ENCODE assay signal across 25 mouse cellular contexts in genomic region chr1:18131691-18132090, GRCm38 (mm10). TPM values are rescaled to one million over a fixed set of nuclear protein-coding genes. Genes with fewer than 3 reads are reported as not detected.
DNase-seq lines count a peak whose midpoint lies in the region; ATAC-seq and TF ChIP-seq lines count a peak whose summit lies in the region.
"Had no signal": no experiment of that assay in that cellular context is flagged by ENCODE, and none has a peak within 500 bp of the region (broad histone marks: within the 10 kb centered on the region; RNA-seq: fewer than 3 reads in every experiment).

No protein-coding gene starts in this region.

- ATAC-seq in frontal cortex, adult (ENCODE audit: low TSS enrichment): peak; percentile 62; the same call in 1 of the 2 replicates
- ATAC-seq in liver, embryonic 12.5 days: no peak
- ATAC-seq: forebrain, embryonic 15.5 days; inflammation-experienced regulatory T-cells, adult 6 months; midbrain, embryonic 15.5 days had no signal

- H3K9me3 ChIP-seq in liver, embryonic 12.5 days (replicated peaks): no peaks in the 10 kb centered on the region
- H3K9me3 ChIP-seq: forebrain, embryonic 15.5 days; midbrain, embryonic 15.5 days had no signal

- no peaks in the 10 kb centered on the region for H3K4me1 ChIP-seq in liver, adult 2 months (ENCODE audit: control insufficient read depth, insufficient read depth, low read length)
- no peaks in the 10 kb centered on the region for H3K4me1 ChIP-seq in liver, embryonic 12.5 days
- H3K4me1 ChIP-seq: forebrain, embryonic 15.5 days; midbrain, embryonic 15.5 days had no signal

- no peak overlapping the region for H3K4me2 ChIP-seq in liver, embryonic 12.5 days
- H3K4me2 ChIP-seq: forebrain, embryonic 15.5 days; heart, embryonic 11.5 days; midbrain, embryonic 15.5 days had no signal

- DNase-seq in frontal cortex, postnatal 36 days (ENCODE audit: low spot score in 2 of 2): no peak
- DNase-seq in liver, adult 2 months (ENCODE audit: extremely low read depth, low read depth, low spot score): peak; percentile 4
- DNase-seq in A20 (ENCODE audit: low read depth, low spot score): peak; percentile 3
- DNase-seq in brain, embryonic 14.5 days (ENCODE audit: low read depth): peak; percentile 15
- no peak for DNase-seq in right cerebral cortex, postnatal 36 days (ENCODE audit: low spot score in 2 of 2)
- DNase-seq in cerebellum, adult 8-10 months: no peak
- DNase-seq: cerebellum, adult 11 months; cerebellum, postnatal 36 days; gastrocnemius, postnatal 14 days; heart, postnatal 4 days; kidney, postnatal 10 days; left cerebral cortex, postnatal 4 days; lung, postnatal 4 days; right cerebral cortex, postnatal 14 days; thymus, postnatal 36 days had no signal

- no peak for TF ChIP-seq POLR2A in liver, adult 2 months (IDR thresholded peaks at IDR 0.05; ENCODE audit: extremely low read depth, insufficient read depth, low read length)
- no peak for TF ChIP-seq POLR2A in brain, embryonic 14.5 days (IDR thresholded peaks at IDR 0.05; ENCODE audit: borderline replicate concordance, extremely low read depth, insufficient read depth, insufficient read length, poor library complexity, severe bottlenecking)

- no peaks in the 10 kb centered on the region for H3K79me2 ChIP-seq in liver, adult 2 months (ENCODE audit: control insufficient read depth, insufficient read depth, low read length)

- H3K27me3 ChIP-seq in liver, adult 2 months (ENCODE audit: control insufficient read depth, insufficient read depth, low read length): no peaks in the 10 kb centered on the region
- H3K27me3 ChIP-seq in liver, embryonic 12.5 days (replicated peaks): no peaks in the 10 kb centered on the region
- H3K27me3 ChIP-seq: forebrain, embryonic 15.5 days; midbrain, embryonic 15.5 days had no signal

- 0 out of 2 replicates have a peak, but pooled peaks have one; percentile 1 for TF ChIP-seq CTCF in liver, adult 2 months (IDR thresholded peaks at IDR 0.05; ENCODE audit: low read depth, low read length)
- no peak for TF ChIP-seq CTCF in brain, embryonic 14.5 days (IDR thresholded peaks at IDR 0.05; ENCODE audit: borderline replicate concordance, extremely low read depth, insufficient read depth, insufficient read length)

- H3K4me3 ChIP-seq in liver, adult 2 months (ENCODE audit: insufficient read depth, low read depth, low read length): no peak overlapping the region
- no peak overlapping the region for H3K4me3 ChIP-seq in liver, embryonic 12.5 days
- H3K4me3 ChIP-seq: forebrain, embryonic 15.5 days; midbrain, embryonic 15.5 days had no signal

- 52% methylated on average over 4 of the region's 4 CpGs for WGBS in liver, adult 2 months
- 34% methylated on average over 4 of the region's 4 CpGs for WGBS in liver, embryonic 12.5 days (ENCODE audit: insufficient replicate concordance)

- H3K27ac ChIP-seq in liver, adult 2 months (replicated peaks; ENCODE audit: insufficient read depth, low read depth, low read length): no peak overlapping the region
- H3K27ac ChIP-seq in liver, embryonic 12.5 days: no peak overlapping the region
- H3K27ac ChIP-seq: forebrain, embryonic 15.5 days; liver, embryonic 14.5 days; midbrain, embryonic 15.5 days had no signal

- no peaks in the 10 kb centered on the region for H3K36me3 ChIP-seq in liver, adult 2 months (ENCODE audit: control insufficient read depth, insufficient read depth, low read length)
- no peaks in the 10 kb centered on the region for H3K36me3 ChIP-seq in liver, embryonic 12.5 days
- H3K36me3 ChIP-seq: forebrain, embryonic 15.5 days; midbrain, embryonic 15.5 days had no signal

- no peak overlapping the region for H3K9ac ChIP-seq in liver, adult 2 months (ENCODE audit: low read depth, low read length)
- H3K9ac ChIP-seq in liver, embryonic 12.5 days: no peak overlapping the region
- H3K9ac ChIP-seq: forebrain, embryonic 15.5 days; liver, embryonic 14.5 days; midbrain, embryonic 15.5 days had no signal

RNA-seq across cellular contexts. Expression of gene Crisp4, which starts 14.0 kb away (rescaled TPM):
- total RNA-seq in liver, adult 2 months (2014; rRNA removed): not detected in 2 replicates
- not detected in 2 replicates for polyA plus RNA-seq in liver, adult 2 months (2012; rRNA removed)
- not detected in 2 replicates for polyA plus RNA-seq in liver, embryonic 12.5 days (2016; fragmentation: Nextera tagmentation; extraction: Ambion mirVana)
- polyA plus RNA-seq in brain, embryonic 14.5 days (2012; rRNA removed): not detected in 2 replicates
- total RNA-seq: adrenal gland, adult 18-20 months; gastrocnemius, postnatal 14 days; heart, postnatal 4 days; layer of hippocampus, postnatal 10 days; left cerebral cortex, postnatal 4 days had no signal
- polyA plus RNA-seq: forebrain, embryonic 15.5 days; heart, embryonic 11.5 days; inflammation-experienced regulatory T-cells, adult 6 months; liver, embryonic 14.5 days; midbrain, embryonic 15.5 days; testis, adult 2 months had no signal

Comparison
In these comparisons a context has a peak if more than half of its experiments do, and no peak if none do; other contexts are left out.
1. DNase-seq: peak in liver, adult 2 months (single experiment), A20 (single experiment) and brain, embryonic 14.5 days (single experiment); none in frontal cortex, postnatal 36 days (0 of 2), right cerebral cortex, postnatal 36 days (0 of 2) and cerebellum, adult 8-10 months (single experiment).